In genomic region chr4:102840062-102840798, GRCm38 (mm10) we compare ENCODE assay signal across 12 mouse cellular contexts.
A peak's percentile ranks its signal among the peaks of the same experiment; 100 is the strongest.
DNase-seq lines count a peak whose midpoint lies in the region; ATAC-seq and TF ChIP-seq lines count a peak whose summit lies in the region.
"Had no signal": no experiment of that assay in that cellular context is flagged by ENCODE, and none has a peak within 500 bp of the region (broad histone marks: within the 10 kb centered on the region; RNA-seq: fewer than 3 reads in every experiment).

No protein-coding gene starts in this region.

- no peak overlapping the region for H3K9ac ChIP-seq in kidney, postnatal 0 days (ENCODE audit: low read depth, low read length)

- ATAC-seq in kidney, postnatal 0 days (replicated peaks; ENCODE audit: low FRiP score, low read depth): peak; percentile 85

- WGBS in kidney, postnatal 0 days: 38% methylated on average over 7 of the region's 7 CpGs

- intact Hi-C loops in gastrocnemius, postnatal 14 days (cut with DNase I; ENCODE audit: low total_unique reads): no loop called here

- H3K9me3 ChIP-seq in kidney, postnatal 0 days (replicated peaks; ENCODE audit: low read length): no peaks in the 10 kb centered on the region

- H3K4me2 ChIP-seq in kidney, postnatal 0 days (ENCODE audit: low read length): no peak overlapping the region

- no peak for TF ChIP-seq CTCF in layer of hippocampus, adult 2 months (conservative IDR thresholded peaks at IDR 0.05)
- TF ChIP-seq CTCF in kidney, postnatal 0 days (IDR thresholded peaks at IDR 0.05; ENCODE audit: low read depth): no peak

- DNase-seq in layer of hippocampus, adult 2 months (ENCODE audit: low spot score in 2 of 2): no peak
- DNase-seq in layer of hippocampus, adult 8-10 months (ENCODE audit: low spot score in 2 of 2): no peak
- DNase-seq in kidney, adult 11 months: peak; percentile 34
- peak; percentile 71 for DNase-seq in kidney, postnatal 0 days (ENCODE audit: low spot score)
- peak; percentile 34 for DNase-seq in lung, postnatal 10 days
- DNase-seq in right cerebral cortex, postnatal 10 days (ENCODE audit: low spot score in 2 of 2): no peak
- no peak for DNase-seq in gastrocnemius, postnatal 14 days
- DNase-seq: adrenal gland, postnatal 25 days; cerebellum, adult 11-12 months; left cerebral cortex, postnatal 4 days; thymus, postnatal 36 days had no signal

- H3K4me1 ChIP-seq in kidney, postnatal 0 days (replicated peaks; ENCODE audit: insufficient read depth, low read length): no peaks in the 10 kb centered on the region

- no peak overlapping the region for H3K4me3 ChIP-seq in layer of hippocampus, adult 2 months
- no peak overlapping the region for H3K4me3 ChIP-seq in kidney, postnatal 0 days (replicated peaks; ENCODE audit: low read depth, low read length)

- H3K36me3 ChIP-seq in kidney, postnatal 0 days (ENCODE audit: insufficient read depth, low read length): no peaks in the 10 kb centered on the region

- peak overlapping the region; percentile 78 for H3K27ac ChIP-seq in layer of hippocampus, adult 2 months
- H3K27ac ChIP-seq in kidney, postnatal 0 days: peak overlapping the region; percentile 19

- H3K27me3 ChIP-seq in kidney, postnatal 0 days (ENCODE audit: insufficient read depth, low read length): no peaks in the 10 kb centered on the region
- H3K27me3 ChIP-seq: CH12.LX had no signal

Comparison
In these comparisons a context has a peak if more than half of its experiments do, and no peak if none do; other contexts are left out.
1. DNase-seq: peak in kidney, adult 11 months (single experiment), kidney, postnatal 0 days (single experiment) and lung, postnatal 10 days (single experiment); none in layer of hippocampus, adult 2 months (0 of 2), layer of hippocampus, adult 8-10 months (0 of 2), right cerebral cortex, postnatal 10 days (0 of 2) and gastrocnemius, postnatal 14 days (single experiment).